Mouse (Mus musculus) lung, adult 2 months (tissue): ENCODE measurements around the gene Naa80.

Source experiments
- CTCF ChIP-seq: fragments of 200-500 bp; IDR thresholded peaks from 2 replicates; pipeline ENCODE4 v1.5.1; 2011; ENCODE audit warnings: mild to moderate bottlenecking, low read length, control low read depth; ENCODE audit not compliant: insufficient read depth
- POLR2A ChIP-seq: fragments of 200-500 bp; IDR thresholded peaks from 2 replicates; pipeline ENCODE4 v1.6.1; 2011; ENCODE audit warnings: low read depth, mild to moderate bottlenecking, control low read depth, low read length, borderline replicate concordance; ENCODE audit errors: extremely low read depth

GRCm38 (mm10) chr9:107628721-107629410 lies 50.2 kb downstream of the Naa80 start:
- TF ChIP-seq CTCF (no peak), POLR2A (0 out of 2 replicates have a peak, but pooled peaks have one; percentile 32)
